Mouse (Mus musculus) ES-E14 (cell line): ENCODE results near the gene Mnt.

Experiments used
- CHD2 ChIP-seq: IDR thresholded peaks from 2 replicates; pipeline ENCODE4 v1.6.1; 2014; ENCODE audit warnings: mild to moderate bottlenecking, low read depth, low read length, inconsistent platforms
- HCFC1 ChIP-seq: IDR thresholded peaks from 2 replicates; pipeline ENCODE4 v1.6.1; 2012; ENCODE audit warnings: low read length, inconsistent platforms, borderline replicate concordance; ENCODE audit not compliant: insufficient read depth
- MAFK ChIP-seq: IDR thresholded peaks from 2 replicates; pipeline ENCODE4 v1.6.1; 2014; ENCODE audit warnings: mild to moderate bottlenecking, low read depth, low read length, inconsistent platforms; ENCODE audit not compliant: insufficient read depth
- ZNF384 ChIP-seq: IDR thresholded peaks from 2 replicates; pipeline ENCODE4 v1.6.1; 2012; ENCODE audit warnings: low read depth, low read length, inconsistent platforms

DNA sequence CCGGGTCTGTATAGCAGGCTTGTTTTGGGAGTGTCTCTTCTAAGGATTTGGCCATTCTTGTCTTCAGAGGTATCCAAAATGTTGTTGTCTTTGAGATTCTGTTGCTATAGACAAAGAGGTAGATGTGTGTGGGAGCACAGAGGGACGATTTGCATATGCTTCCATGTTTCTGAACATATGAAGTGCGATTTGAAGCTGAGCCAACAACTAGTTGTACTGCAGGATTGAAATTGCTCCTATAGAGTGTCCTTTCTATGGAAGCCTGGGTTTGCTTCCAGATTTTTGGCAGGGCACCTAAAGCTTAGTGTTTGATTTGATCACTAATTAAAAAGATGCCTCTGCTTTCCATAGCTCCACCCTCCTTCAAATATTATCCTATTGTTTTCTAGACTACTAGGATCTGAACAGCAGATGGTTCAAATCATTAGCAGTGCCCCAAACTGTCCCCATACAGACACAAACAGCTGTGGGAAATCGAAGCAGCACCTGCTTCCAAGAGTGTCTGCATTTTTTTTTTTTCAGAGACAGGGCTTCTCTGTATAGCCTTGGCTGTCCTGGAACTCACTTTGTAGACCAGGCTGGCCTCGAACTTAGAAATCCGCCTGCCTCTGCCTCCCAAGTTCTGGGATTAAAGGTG, 23.4 kb upstream of the Mnt start:
- TF ChIP-seq ZNF384 (no peak), HCFC1 (no peak), MAFK (no peak), CHD2 (no peak)
